21 mouse cellular contexts compared by ENCODE assay signal in the genomic region with DNA sequence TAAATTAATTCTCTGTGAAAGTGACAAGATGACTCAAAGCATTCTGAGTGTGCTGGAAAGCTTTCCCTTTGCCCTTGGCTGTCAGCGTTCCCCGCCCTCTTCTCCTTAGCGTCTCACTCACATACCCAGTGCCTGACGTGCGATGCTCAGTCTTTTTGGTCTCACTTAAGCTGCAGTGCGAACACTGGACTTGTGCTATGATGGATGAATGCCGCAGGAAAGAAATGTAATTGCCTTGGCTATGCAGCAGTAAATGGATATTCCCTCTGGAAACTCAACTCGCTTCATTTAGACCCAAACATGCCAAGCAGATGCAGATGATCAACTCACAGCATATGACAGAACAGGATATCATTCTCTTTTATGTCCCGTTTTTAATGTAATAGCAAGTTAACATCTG.
DNase-seq lines count a peak whose midpoint lies in the region; ATAC-seq and TF ChIP-seq lines count a peak whose summit lies in the region.
"Had no signal": no experiment of that assay in that cellular context is flagged by ENCODE, and none has a peak within 500 bp of the region (broad histone marks: within the 10 kb centered on the region; RNA-seq: fewer than 3 reads in every experiment).

No protein-coding gene starts in this region.

- H3K27me3 ChIP-seq in hindbrain, embryonic 11.5 days (ENCODE audit: control insufficient read depth, insufficient read depth, low read length): no peaks in the 10 kb centered on the region
- no peaks in the 10 kb centered on the region for H3K27me3 ChIP-seq in hindbrain, embryonic 10.5 days (ENCODE audit: insufficient read depth, poor library complexity, severe bottlenecking)
- no peaks in the 10 kb centered on the region for H3K27me3 ChIP-seq in neural tube, embryonic 11.5 days (ENCODE audit: control insufficient read depth, insufficient read depth, low read length)
- H3K27me3 ChIP-seq in limb, embryonic 14.5 days (ENCODE audit: control insufficient read depth, insufficient read depth, low read length): no peaks in the 10 kb centered on the region
- H3K27me3 ChIP-seq in liver, postnatal 0 days (ENCODE audit: insufficient read depth, low read length): no peaks in the 10 kb centered on the region
- no peaks in the 10 kb centered on the region for H3K27me3 ChIP-seq in liver, embryonic 12.5 days (replicated peaks)
- H3K27me3 ChIP-seq: forebrain, embryonic 15.5 days; intestine, embryonic 15.5 days; limb, embryonic 12.5 days had no signal

- TF ChIP-seq CTCF in liver, postnatal 0 days (IDR thresholded peaks at IDR 0.05; ENCODE audit: low read depth): no peak

- no peak overlapping the region for H3K27ac ChIP-seq in hindbrain, embryonic 11.5 days (ENCODE audit: low read depth, low read length)
- no peak overlapping the region for H3K27ac ChIP-seq in hindbrain, embryonic 10.5 days
- no peak overlapping the region for H3K27ac ChIP-seq in neural tube, embryonic 11.5 days (ENCODE audit: low read depth, low read length)
- no peak overlapping the region for H3K27ac ChIP-seq in limb, embryonic 14.5 days (replicated peaks; ENCODE audit: low read depth, low read length)
- no peak overlapping the region for H3K27ac ChIP-seq in liver, postnatal 0 days (ENCODE audit: low read depth)
- H3K27ac ChIP-seq in liver, embryonic 12.5 days: no peak overlapping the region
- H3K27ac ChIP-seq: forebrain, embryonic 15.5 days; intestine, embryonic 15.5 days; kidney, postnatal 0 days; layer of hippocampus, adult 2 months; left cerebral cortex, adult 2 months; limb, embryonic 12.5 days; macrophage had no signal

- H3K36me3 ChIP-seq in hindbrain, embryonic 11.5 days (ENCODE audit: control insufficient read depth, insufficient read depth, low read length): no peaks in the 10 kb centered on the region
- H3K36me3 ChIP-seq in hindbrain, embryonic 10.5 days: no peaks in the 10 kb centered on the region
- H3K36me3 ChIP-seq in neural tube, embryonic 11.5 days (ENCODE audit: control insufficient read depth, insufficient read depth, low read length): no peaks in the 10 kb centered on the region
- H3K36me3 ChIP-seq in limb, embryonic 14.5 days (ENCODE audit: control insufficient read depth, insufficient read depth, low read length): no peaks in the 10 kb centered on the region
- H3K36me3 ChIP-seq in liver, postnatal 0 days (replicated peaks; ENCODE audit: insufficient read depth, low read length): no peaks in the 10 kb centered on the region
- H3K36me3 ChIP-seq in liver, embryonic 12.5 days: no peaks in the 10 kb centered on the region
- H3K36me3 ChIP-seq: forebrain, embryonic 15.5 days; intestine, embryonic 15.5 days; limb, embryonic 12.5 days had no signal

- no peak overlapping the region for H3K4me2 ChIP-seq in hindbrain, embryonic 11.5 days (replicated peaks; ENCODE audit: low read depth, low read length)
- no peak overlapping the region for H3K4me2 ChIP-seq in neural tube, embryonic 11.5 days (ENCODE audit: low read depth)
- H3K4me2 ChIP-seq in limb, embryonic 14.5 days (replicated peaks; ENCODE audit: low read depth, low read length, severe bottlenecking): no peak overlapping the region
- no peak overlapping the region for H3K4me2 ChIP-seq in liver, postnatal 0 days (ENCODE audit: low read depth, low read length)
- H3K4me2 ChIP-seq in liver, embryonic 12.5 days: no peak overlapping the region
- H3K4me2 ChIP-seq: forebrain, embryonic 15.5 days; intestine, embryonic 15.5 days; limb, embryonic 12.5 days had no signal

- no peak overlapping the region for H3K9ac ChIP-seq in hindbrain, embryonic 11.5 days (ENCODE audit: low read depth, low read length)
- no peak overlapping the region for H3K9ac ChIP-seq in neural tube, embryonic 11.5 days (ENCODE audit: low read length)
- no peak overlapping the region for H3K9ac ChIP-seq in limb, embryonic 14.5 days (ENCODE audit: low read depth, low read length, severe bottlenecking)
- H3K9ac ChIP-seq in liver, postnatal 0 days (replicated peaks): no peak overlapping the region
- no peak overlapping the region for H3K9ac ChIP-seq in liver, embryonic 12.5 days
- H3K9ac ChIP-seq: forebrain, embryonic 15.5 days; intestine, embryonic 15.5 days; limb, embryonic 12.5 days had no signal

- no peaks in the 10 kb centered on the region for H3K4me1 ChIP-seq in hindbrain, embryonic 11.5 days (replicated peaks; ENCODE audit: control insufficient read depth, insufficient read depth, low read length)
- no peaks in the 10 kb centered on the region for H3K4me1 ChIP-seq in hindbrain, embryonic 10.5 days (replicated peaks)
- H3K4me1 ChIP-seq in neural tube, embryonic 11.5 days (ENCODE audit: control insufficient read depth, insufficient read depth, low read length): no peaks in the 10 kb centered on the region
- no peaks in the 10 kb centered on the region for H3K4me1 ChIP-seq in limb, embryonic 14.5 days (ENCODE audit: control insufficient read depth, insufficient read depth, low read length)
- H3K4me1 ChIP-seq in liver, postnatal 0 days (ENCODE audit: insufficient read depth): no peaks in the 10 kb centered on the region
- no peaks in the 10 kb centered on the region for H3K4me1 ChIP-seq in liver, embryonic 12.5 days
- H3K4me1 ChIP-seq: forebrain, embryonic 15.5 days; intestine, embryonic 15.5 days; limb, embryonic 12.5 days had no signal

- no peak for TF ChIP-seq EP300 in liver, postnatal 0 days (IDR thresholded peaks at IDR 0.05; ENCODE audit: low read depth)

- TF ChIP-seq POLR2A in limb, embryonic 14.5 days (IDR thresholded peaks at IDR 0.05; ENCODE audit: borderline replicate concordance, extremely low read depth, insufficient read depth, insufficient read length): no peak

- peak; percentile 56; the same call in 1 of the 2 replicates for ATAC-seq in hindbrain, embryonic 11.5 days (ENCODE audit: low FRiP score)
- no peak for ATAC-seq in neural tube, embryonic 11.5 days (ENCODE audit: insufficient read depth, low FRiP score, low TSS enrichment)
- peak; percentile 41 for ATAC-seq in limb, embryonic 14.5 days (ENCODE audit: low FRiP score, low read depth)
- no peak for ATAC-seq in liver, postnatal 0 days
- ATAC-seq in liver, embryonic 12.5 days: no peak
- ATAC-seq: activated CD4-positive, CD25-positive, alpha-beta regulatory T cell, adult 4 months; forebrain, embryonic 15.5 days; intestine, embryonic 15.5 days; midbrain, embryonic 16.5 days had no signal

- no peak overlapping the region for H3K4me3 ChIP-seq in hindbrain, embryonic 11.5 days (ENCODE audit: low read depth, low read length)
- H3K4me3 ChIP-seq in hindbrain, embryonic 10.5 days: no peak overlapping the region
- H3K4me3 ChIP-seq in neural tube, embryonic 11.5 days (ENCODE audit: low read depth, low read length): no peak overlapping the region
- H3K4me3 ChIP-seq in limb, embryonic 14.5 days (replicated peaks; ENCODE audit: low read length): no peak overlapping the region
- no peak overlapping the region for H3K4me3 ChIP-seq in liver, postnatal 0 days (ENCODE audit: low read depth, low read length)
- no peak overlapping the region for H3K4me3 ChIP-seq in liver, embryonic 12.5 days
- H3K4me3 ChIP-seq: erythroblast, embryonic 14.5 days; forebrain, embryonic 15.5 days; intestine, embryonic 15.5 days; layer of hippocampus, adult 2 months; left cerebral cortex, adult 2 months; limb, embryonic 12.5 days had no signal

- no peak for DNase-seq in hindbrain, embryonic 11.5 days (ENCODE audit: low spot score)
- DNase-seq in hindbrain, embryonic 10.5 days (ENCODE audit: low spot score): no peak
- peak; percentile 11 for DNase-seq in neural tube, embryonic 11.5 days (ENCODE audit: low spot score)
- DNase-seq in neural tube, embryonic 10.5 days (ENCODE audit: extremely low spot score, low spot score): no peak
- DNase-seq in limb, embryonic 14.5 days (ENCODE audit: low spot score): peak; percentile 4
- no peak for DNase-seq in right cerebral cortex, postnatal 25 days
- DNase-seq in liver, postnatal 0 days: no peak
- DNase-seq: adrenal gland, postnatal 36 days; gastrocnemius, postnatal 25 days; heart, postnatal 14 days had no signal

- WGBS in hindbrain, embryonic 11.5 days: 79% methylated on average over 9 of the region's 9 CpGs
- 86% methylated on average over 9 of the region's 9 CpGs for WGBS in hindbrain, embryonic 10.5 days
- 77% methylated on average over 9 of the region's 9 CpGs for WGBS in neural tube, embryonic 11.5 days
- 59% methylated on average over 9 of the region's 9 CpGs for WGBS in limb, embryonic 14.5 days
- WGBS in liver, postnatal 0 days (ENCODE audit: insufficient replicate concordance): 75% methylated on average over 9 of the region's 9 CpGs
- 69% methylated on average over 9 of the region's 9 CpGs for WGBS in liver, embryonic 12.5 days (ENCODE audit: insufficient replicate concordance)

- no peaks in the 10 kb centered on the region for H3K9me3 ChIP-seq in hindbrain, embryonic 11.5 days (ENCODE audit: control insufficient read depth, low read length)
- no peaks in the 10 kb centered on the region for H3K9me3 ChIP-seq in hindbrain, embryonic 10.5 days
- H3K9me3 ChIP-seq in neural tube, embryonic 11.5 days (ENCODE audit: control insufficient read depth, low read length): no peaks in the 10 kb centered on the region
- H3K9me3 ChIP-seq in limb, embryonic 14.5 days (ENCODE audit: control insufficient read depth, low read length): no peaks in the 10 kb centered on the region
- H3K9me3 ChIP-seq in liver, postnatal 0 days (ENCODE audit: low read length): no peaks in the 10 kb centered on the region
- no peaks in the 10 kb centered on the region for H3K9me3 ChIP-seq in liver, embryonic 12.5 days (replicated peaks)
- H3K9me3 ChIP-seq: forebrain, embryonic 15.5 days; intestine, embryonic 15.5 days; limb, embryonic 12.5 days had no signal

Comparison
In these comparisons a context has a peak if more than half of its experiments do, and no peak if none do; other contexts are left out.
1. DNase-seq: peak in neural tube, embryonic 11.5 days (single experiment) and limb, embryonic 14.5 days (single experiment); none in hindbrain, embryonic 11.5 days (single experiment), hindbrain, embryonic 10.5 days (single experiment), neural tube, embryonic 10.5 days (single experiment), right cerebral cortex, postnatal 25 days (single experiment) and liver, postnatal 0 days (single experiment).
2. ATAC-seq: peak in hindbrain, embryonic 11.5 days (single experiment) and limb, embryonic 14.5 days (single experiment); none in neural tube, embryonic 11.5 days (single experiment), liver, postnatal 0 days (single experiment) and liver, embryonic 12.5 days (single experiment).